Mouse (Mus musculus): ENCODE data around the gene Fam198a. TPM values are rescaled to one million over a fixed set of nuclear protein-coding genes. Genes with fewer than 3 reads are reported as not detected.

Gene Fam198a
- total RNA-seq (2021) (1 to 10 TPM in 1 of 2 experiments, under 1 TPM in 1; 0.78 to 1.6 TPM), polyA plus RNA-seq (2012; rRNA removed) (0.87 and 1.5 TPM in 2 replicates)
- long read RNA-seq, partial matches to known transcripts = 0 of 1 reads
- long read RNA-seq, other reads (novel, unspliced or antisense) = 0 of 1 reads

DNA sequence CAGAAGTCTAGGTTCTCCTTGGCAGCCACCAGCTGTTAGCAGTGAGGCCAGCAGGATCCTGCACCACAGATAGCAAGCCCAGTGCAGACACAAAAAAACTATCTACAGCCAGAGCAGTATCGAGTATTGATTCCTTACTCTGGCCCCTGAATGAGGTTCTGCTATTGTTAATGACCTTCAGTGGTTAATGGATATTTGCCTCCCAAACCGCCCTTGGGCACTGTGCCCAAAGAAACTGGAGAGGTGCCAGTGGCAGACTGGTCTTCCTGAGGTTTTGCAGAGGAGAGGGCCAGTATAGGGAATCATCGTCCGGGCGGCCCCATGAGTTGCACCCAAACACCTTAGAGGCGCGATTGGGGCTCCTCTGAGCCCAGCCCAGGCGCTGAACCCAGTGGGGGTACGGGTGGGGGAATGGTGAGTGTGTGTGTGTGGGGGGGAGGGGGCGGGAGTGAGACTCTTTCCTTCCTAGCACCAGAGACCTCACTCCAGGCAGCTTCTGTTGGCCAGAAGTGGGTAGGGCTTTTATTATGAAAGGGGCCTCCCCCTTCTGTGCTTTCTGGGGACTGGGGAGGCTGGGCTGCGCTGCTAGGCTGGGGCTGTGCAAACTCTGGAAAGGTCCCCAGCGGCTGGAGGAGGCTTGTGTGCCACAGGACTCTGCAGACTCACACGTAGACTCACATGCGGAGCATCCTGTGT lies at the start of gene Fam198a:
TSS of gene Fam198a (plus strand) at position 571 of the 696 bp plus-strand sequence.
- peak; percentile 92 for DNase-seq

DNA sequence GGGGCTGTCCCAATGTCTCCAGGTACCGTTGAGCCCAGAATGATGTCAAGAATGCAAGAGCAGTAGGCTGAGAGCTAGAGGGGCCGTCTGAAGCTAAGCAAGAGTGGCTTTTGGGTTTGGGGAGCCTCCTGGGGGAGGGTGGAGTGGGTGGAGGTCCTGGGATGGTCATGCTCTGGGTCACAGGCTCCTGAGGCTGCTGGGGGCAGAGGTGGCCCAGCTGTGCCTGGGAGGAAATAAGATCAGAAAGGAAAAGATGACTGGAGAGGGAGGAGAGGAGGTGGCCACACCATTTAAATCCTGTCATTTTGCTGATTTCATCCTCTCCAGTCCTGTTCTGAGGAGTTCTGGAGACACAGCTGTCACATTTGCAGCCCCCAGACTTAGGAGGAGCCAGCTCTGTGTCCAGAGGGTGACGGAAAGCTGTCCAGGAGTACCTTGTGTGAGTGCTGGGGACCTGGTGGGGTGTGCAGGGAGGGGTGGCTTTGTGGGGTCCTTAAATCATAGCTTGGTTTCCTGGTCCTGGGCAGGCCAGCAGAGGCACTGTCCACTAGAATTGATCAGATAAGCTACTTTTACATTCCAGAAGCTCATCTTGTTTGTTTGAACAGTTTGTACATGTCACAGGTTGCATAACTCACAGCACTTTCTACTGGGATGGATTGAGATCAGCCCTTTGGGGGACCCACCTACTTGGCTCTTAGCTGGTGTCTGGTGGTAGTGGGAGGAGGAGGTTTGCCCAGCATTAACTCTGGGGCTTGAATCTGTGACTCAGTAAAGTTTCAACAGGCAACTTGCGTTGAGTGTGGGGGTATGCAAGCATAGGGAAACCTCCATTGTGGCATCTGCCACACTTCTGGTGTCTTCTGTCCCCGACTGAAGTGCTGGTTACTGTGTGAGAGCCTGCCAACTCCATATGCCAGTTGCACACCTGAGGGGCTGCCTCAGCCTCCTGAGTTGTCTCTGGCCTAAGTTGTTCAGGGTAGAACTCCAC lies 48.8 kb upstream of the Fam198a start:
- peak; percentile 5 for DNase-seq

- peak; percentile 69 for DNase-seq
These were observed 47.1 kb upstream of the Fam198a start for GRCm38 (mm10) chr9:121903476-121904305.

- no peak for DNase-seq
These were observed 46.5 kb upstream of the Fam198a start for GRCm38 (mm10) chr9:121904319-121904718.

DNA sequence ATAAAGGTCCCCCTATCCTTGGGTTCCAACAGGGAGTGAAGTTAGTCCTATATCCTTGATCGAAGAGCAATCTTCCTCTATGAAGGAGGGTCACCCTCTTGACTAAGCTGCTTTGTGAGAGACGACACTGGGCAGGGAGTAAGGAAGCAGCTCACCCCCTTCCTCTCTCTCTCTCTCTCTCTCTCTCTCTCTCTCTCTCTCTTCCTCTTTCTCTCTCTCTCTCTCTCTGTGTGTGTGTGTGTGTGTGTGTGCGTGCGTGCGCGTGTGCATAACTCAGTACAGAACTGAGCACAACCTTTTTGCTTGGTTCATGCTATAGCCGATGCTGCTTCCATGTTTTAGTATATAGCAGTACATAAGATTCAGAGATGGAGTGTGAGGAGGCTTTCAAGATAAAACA lies 45.8 kb upstream of the Fam198a start:
- DNase-seq = no peak

DNA sequence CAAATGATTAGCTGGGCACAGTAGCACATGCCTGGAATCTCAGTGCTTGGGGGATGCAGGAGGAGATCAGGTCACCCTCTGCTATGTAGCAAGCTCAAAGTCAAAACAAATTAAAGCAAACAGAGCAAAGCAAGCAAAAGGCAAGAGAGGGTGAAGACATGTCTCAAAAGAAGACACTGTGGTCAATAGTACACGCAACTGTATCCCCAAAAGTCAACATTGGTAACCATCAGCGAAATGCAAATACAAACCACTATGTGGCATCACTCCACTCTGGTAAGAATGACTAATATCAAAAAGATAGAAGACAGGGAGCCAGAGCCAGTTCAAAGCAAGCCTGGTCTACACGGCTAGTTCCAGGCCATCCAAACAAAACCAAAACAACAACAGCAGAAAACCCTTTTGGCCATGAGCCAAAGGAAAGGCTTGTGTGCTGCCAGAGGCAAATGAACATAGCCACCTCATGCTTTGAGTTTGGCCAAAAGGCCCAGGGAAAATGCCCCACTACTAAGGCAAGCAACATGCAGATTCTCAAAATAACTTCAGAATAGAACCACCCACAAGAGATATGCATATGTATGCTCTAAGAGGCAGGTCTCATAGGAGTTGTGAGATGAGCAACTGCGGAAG lies 45.1 kb upstream of the Fam198a start:
- DNase-seq = peak; percentile 19

GRCm38 (mm10) chr9:121906456-121906855 lies 44.3 kb upstream of the Fam198a start:
- peak; percentile 0 for DNase-seq

DNA sequence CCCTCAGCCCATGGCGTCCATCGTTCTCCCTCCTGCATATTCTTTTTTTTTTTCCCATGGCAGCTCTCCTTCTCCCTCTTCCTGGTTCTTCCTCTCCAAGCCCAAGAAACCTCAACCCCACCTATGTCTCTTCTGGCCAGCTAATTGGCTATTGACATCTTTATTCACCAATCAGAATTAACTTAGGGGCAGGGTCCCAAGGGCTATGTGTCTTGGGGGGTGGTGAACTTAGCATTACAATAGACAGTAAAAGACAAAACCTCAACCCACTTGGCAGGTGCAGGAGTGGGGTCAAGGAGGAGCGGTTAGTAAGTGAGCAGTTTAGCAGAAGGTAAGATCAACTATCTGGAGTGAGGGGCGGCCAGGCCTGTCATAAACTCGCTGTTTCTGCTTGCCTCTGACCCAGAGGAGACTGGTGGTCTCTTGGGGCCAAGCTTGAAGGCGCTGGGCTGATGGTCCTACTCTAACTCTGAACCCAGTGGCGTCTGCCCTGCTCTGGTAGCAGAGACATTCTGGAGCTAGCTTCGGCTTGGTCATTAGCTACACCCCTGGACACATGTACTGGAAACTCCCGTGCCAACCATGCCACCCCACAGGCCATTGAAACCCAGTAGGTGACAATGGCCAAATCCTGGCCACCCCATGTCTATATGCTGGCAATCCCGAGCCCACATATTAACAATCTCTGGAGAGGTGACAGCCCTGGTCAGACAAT lies 43.3 kb upstream of the Fam198a start:
- DNase-seq = peak; percentile 0

DNA sequence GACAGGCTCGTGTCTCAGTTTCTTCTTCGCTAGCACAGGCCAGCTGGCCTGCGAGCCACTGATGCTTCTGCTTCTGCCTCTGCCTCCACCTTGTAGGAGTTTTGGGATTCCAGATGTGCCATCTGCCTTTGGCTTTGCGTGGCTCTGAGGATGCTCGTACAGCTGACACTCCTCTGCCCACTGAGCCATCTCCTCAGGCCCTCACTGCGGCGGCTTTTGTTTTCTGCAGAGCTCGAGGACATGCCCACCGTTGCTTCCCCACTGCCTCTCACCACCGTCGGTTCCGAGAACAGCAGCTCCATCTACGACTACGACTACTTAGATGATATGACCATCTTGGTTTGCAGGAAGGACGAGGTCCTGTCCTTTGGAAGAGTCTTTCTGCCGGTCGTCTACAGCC lies 42.5 kb upstream of the Fam198a start:
- DNase-seq = no peak

DNA sequence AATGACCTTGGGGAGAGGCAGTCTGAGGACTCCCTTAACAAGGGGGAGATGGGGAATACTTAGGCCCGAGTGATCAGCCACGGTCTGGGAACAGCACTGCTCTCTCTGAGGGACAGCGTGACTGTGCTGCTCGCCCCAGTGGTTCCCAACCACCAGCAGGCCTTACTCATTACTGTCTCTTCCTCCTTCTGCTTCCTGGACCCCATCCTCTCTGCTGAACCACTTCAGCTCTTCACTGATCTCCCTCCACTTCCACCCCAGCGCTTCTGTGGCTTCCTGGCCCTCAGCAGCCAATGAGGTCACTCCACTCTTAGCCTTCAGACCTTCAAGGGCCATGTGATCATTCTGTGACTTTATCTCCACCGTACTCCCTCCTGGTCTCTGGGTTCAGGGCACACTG lies 41.2 kb upstream of the Fam198a start:
- peak; percentile 1 for DNase-seq

DNA sequence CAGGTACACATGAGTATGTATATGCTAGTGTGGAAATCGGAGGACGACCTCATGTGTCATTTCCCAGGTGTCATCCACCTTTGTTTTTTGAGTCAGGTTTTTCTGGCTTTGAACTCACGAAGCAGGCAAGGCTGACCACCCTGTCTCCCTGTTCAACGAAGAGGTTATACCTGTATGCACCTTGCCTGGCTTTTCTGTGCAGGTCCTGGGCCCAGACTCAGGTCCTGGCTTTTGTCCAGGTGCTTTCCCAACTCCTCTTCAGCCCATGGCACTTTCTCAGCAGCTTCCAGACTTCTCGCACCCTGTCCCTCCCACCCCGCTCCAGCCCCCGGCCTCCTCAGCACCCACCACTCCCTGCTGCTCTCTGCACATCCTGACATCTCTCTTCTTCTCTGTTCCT lies 39.6 kb upstream of the Fam198a start:
- DNase-seq = no peak

- DNase-seq = no peak
These were observed 38.0 kb upstream of the Fam198a start for GRCm38 (mm10) chr9:121912786-121913185.

DNA sequence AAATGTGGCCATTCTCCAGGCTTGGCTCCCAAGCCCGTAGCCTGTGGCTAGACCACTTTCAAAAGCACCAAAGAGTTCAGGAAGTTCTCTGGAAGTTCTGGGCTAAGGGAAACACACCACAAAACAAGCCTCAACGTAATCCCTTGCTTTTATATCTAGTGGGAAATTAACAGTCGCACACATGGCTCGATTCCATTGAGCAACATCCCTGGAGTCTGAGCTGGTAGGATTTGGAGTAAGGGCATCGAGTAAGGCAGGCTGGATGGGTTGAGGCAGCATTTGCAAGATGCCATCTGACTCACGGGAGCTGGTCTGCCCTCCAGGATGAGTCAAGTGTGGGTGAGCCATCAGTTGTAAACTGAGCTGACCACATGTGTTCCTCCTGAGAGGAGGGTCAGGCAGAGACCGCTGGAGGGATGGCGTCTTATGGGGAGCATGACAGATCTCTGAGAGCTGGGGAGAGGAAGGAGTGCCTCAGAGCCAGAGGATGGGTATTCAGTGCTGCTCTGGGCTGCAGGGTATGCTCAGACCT lies 36.5 kb upstream of the Fam198a start:
- DNase-seq = peak; percentile 83

GRCm38 (mm10) chr9:121915056-121915455 lies 35.7 kb upstream of the Fam198a start:
- DNase-seq = no peak

DNA sequence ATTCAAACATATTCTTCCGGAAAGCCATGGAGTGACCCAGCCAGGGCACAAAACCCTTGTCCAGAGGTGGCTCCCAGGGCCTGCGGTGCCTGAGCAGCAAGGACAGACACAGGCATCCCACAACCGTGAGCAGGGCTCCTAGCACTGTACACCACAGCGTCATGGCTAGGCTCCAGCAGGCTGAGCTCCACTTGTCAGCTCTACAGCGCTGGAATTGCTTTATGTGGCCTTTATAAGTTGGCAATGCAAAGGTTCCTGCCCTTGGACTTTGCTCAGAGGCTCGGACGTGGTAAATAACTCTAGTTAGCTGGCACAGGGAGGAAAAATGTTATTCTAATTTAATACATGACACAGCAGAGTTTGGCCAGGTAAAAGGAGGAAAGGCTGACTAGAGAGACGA lies 34.7 kb upstream of the Fam198a start, which contains the start of gene Cyp8b1:
TSS of gene Cyp8b1 (minus strand) at position 204 of the 400 bp plus-strand sequence.
- peak; percentile 83 for DNase-seq

DNA sequence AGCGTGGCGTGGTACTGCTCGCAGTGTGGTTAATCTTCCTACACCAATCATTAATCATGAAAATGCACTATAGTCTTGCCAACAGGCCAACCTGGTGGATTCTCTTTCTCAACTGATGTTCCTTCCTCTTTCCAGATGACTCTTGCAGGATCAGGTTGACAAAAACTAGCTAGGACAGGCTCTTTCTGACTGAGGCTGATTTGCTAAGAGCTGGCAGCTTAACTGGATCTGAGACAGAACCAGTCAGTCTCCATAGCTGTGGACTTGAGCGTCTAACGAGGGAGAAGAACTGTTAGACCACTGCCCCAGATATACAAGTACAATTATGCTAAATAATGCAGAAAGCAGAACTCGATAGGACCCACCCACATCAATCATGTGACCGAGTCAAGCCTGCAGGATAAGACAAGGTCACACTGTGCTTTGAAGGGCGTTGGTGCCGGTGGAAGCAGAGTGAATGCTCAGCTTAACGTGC lies 31.7 kb upstream of the Fam198a start:
- peak; percentile 67 for DNase-seq

- no peak for DNase-seq
These were observed 27.3 kb upstream of the Fam198a start for GRCm38 (mm10) chr9:121923443-121923842.

- DNase-seq = no peak
These were observed 26.9 kb upstream of the Fam198a start for GRCm38 (mm10) chr9:121923906-121924305.

- peak; percentile 35 for DNase-seq
These were observed 25.8 kb upstream of the Fam198a start for GRCm38 (mm10) chr9:121924901-121925560.

DNA sequence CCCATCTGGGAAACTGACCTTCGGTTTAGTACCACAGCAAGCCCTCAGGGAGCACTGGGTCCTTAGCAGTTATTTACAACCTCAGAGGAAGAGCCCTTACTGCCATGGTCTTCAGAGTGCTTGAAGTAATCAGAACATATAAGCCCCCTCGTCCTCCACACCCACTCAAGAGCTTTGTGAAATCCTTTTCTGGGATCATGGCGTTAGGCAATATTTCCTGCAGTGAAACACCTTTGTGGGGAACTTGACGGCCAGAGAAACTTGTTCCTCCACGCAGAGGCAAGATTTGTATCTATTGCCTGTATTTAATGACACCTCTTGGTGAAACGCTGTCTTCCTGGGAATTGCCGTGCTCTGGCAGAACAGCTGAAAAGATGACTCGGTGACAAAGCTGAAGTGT lies 24.8 kb upstream of the Fam198a start:
- DNase-seq = no peak
